Mouse (Mus musculus) thymus, adult 2 months (tissue): Measurements from ENCODE around the gene Olfr1016.

Experiments used
- CTCF ChIP-seq: fragments of 200-500 bp; IDR thresholded peaks from 2 replicates; pipeline ENCODE4 v1.5.1; 2012; ENCODE audit warnings: mild to moderate bottlenecking, control low read depth, low read length, moderate library complexity, borderline replicate concordance; ENCODE audit not compliant: control insufficient read depth, poor library complexity, insufficient read depth; ENCODE audit errors: extremely low read depth
- POLR2A ChIP-seq: fragments of 200-500 bp; IDR thresholded peaks from 2 replicates; pipeline ENCODE4 v1.6.1; 2012; ENCODE audit warnings: mild to moderate bottlenecking, low read length, control low read depth, moderate library complexity; ENCODE audit not compliant: control insufficient read depth, poor library complexity, insufficient read depth; ENCODE audit errors: extremely low read depth

GRCm38 (mm10) chr2:85804501-85804900 lies 2.2 kb upstream of the Olfr1016 start:
- no peak for TF ChIP-seq CTCF
- TF ChIP-seq POLR2A: no peak
